Mouse (Mus musculus): Measurements from ENCODE around the gene Itpr1. TPM values are rescaled to one million over a fixed set of nuclear protein-coding genes. Genes with fewer than 3 reads are reported as not detected.
A peak's percentile ranks its signal among the peaks of the same experiment; 100 is the strongest.

The Itpr1 gene
- polyA plus RNA-seq, 1 experiment from 2014 or later, result 5.4 TPM

GRCm38 (mm10) chr6:108379041-108379440 is 166.1 kb downstream of the Itpr1 start:
- H3K9me3 ChIP-seq (replicated peaks), result no peaks in the 10 kb centered on the region
- no peak overlapping the region for H3K4me2 ChIP-seq
- no peak overlapping the region for H3K27ac ChIP-seq
- H3K27me3 ChIP-seq (replicated peaks), result no peaks in the 10 kb centered on the region
- H3K9ac ChIP-seq, result no peak overlapping the region
- ATAC-seq, result no peak
- H3K36me3 ChIP-seq, result peaks cover 43% of the 10 kb centered on the region
- H3K4me1 ChIP-seq, result no peaks in the 10 kb centered on the region
- H3K4me3 ChIP-seq, result no peak overlapping the region
- WGBS (ENCODE audit: insufficient replicate concordance), result 75% methylated on average over 3 of the region's 3 CpGs

GRCm38 (mm10) chr6:108380209-108380608 is 167.3 kb downstream of the Itpr1 start:
- WGBS (ENCODE audit: insufficient replicate concordance), result 64% methylated on average over 2 of the region's 2 CpGs
- no peaks in the 10 kb centered on the region for H3K27me3 ChIP-seq (replicated peaks)
- H3K4me3 ChIP-seq, result no peak overlapping the region
- peaks cover 49% of the 10 kb centered on the region for H3K36me3 ChIP-seq
- no peaks in the 10 kb centered on the region for H3K9me3 ChIP-seq (replicated peaks)
- no peak for ATAC-seq
- H3K4me2 ChIP-seq, result no peak overlapping the region
- H3K9ac ChIP-seq, result no peak overlapping the region
- no peak overlapping the region for H3K27ac ChIP-seq
- H3K4me1 ChIP-seq, result no peaks in the 10 kb centered on the region

GRCm38 (mm10) chr6:108390624-108391324 is 177.9 kb downstream of the Itpr1 start:
- no peak overlapping the region for H3K9ac ChIP-seq
- no peak overlapping the region for H3K4me2 ChIP-seq
- H3K4me1 ChIP-seq, result no peaks in the 10 kb centered on the region
- H3K27ac ChIP-seq, result no peak overlapping the region
- H3K36me3 ChIP-seq, result peaks cover 46% of the 10 kb centered on the region
- H3K9me3 ChIP-seq (replicated peaks), result no peaks in the 10 kb centered on the region
- no peaks in the 10 kb centered on the region for H3K27me3 ChIP-seq (replicated peaks)
- no peak for ATAC-seq
- 76% methylated on average over 6 of the region's 6 CpGs for WGBS (ENCODE audit: insufficient replicate concordance)
- H3K4me3 ChIP-seq, result no peak overlapping the region

GRCm38 (mm10) chr6:108393131-108393530 is 180.2 kb downstream of the Itpr1 start:
- Histone ChIP-seq H3K27ac (no peak overlapping the region), H3K4me1 (no peaks in the 10 kb centered on the region), H3K27me3 (replicated peaks) (no peaks in the 10 kb centered on the region), H3K9me3 (replicated peaks) (no peaks in the 10 kb centered on the region), H3K9ac (no peak overlapping the region), H3K4me2 (no peak overlapping the region), H3K4me3 (no peak overlapping the region), H3K36me3 (peaks cover 52% of the 10 kb centered on the region)
- 79% methylated on average over 8 of the region's 8 CpGs for WGBS (ENCODE audit: insufficient replicate concordance)
- no peak for ATAC-seq

- H3K27me3 ChIP-seq (replicated peaks), result no peaks in the 10 kb centered on the region
- 80% methylated on average over 3 of the region's 3 CpGs for WGBS (ENCODE audit: insufficient replicate concordance)
- no peak overlapping the region for H3K27ac ChIP-seq
- H3K9ac ChIP-seq, result no peak overlapping the region
- no peak for ATAC-seq
- no peaks in the 10 kb centered on the region for H3K9me3 ChIP-seq (replicated peaks)
- H3K4me3 ChIP-seq, result no peak overlapping the region
- no peak overlapping the region for H3K4me2 ChIP-seq
- H3K4me1 ChIP-seq, result no peaks in the 10 kb centered on the region
- H3K36me3 ChIP-seq, result peaks cover 70% of the 10 kb centered on the region
Measured at GRCm38 (mm10) chr6:108397956-108398355, 185.1 kb downstream of the Itpr1 start.

- H3K4me3 ChIP-seq, result no peak overlapping the region
- no peak overlapping the region for H3K4me2 ChIP-seq
- H3K27ac ChIP-seq, result no peak overlapping the region
- no peaks in the 10 kb centered on the region for H3K27me3 ChIP-seq (replicated peaks)
- 83% methylated on average over 10 of the region's 10 CpGs for WGBS (ENCODE audit: insufficient replicate concordance)
- H3K36me3 ChIP-seq, result peaks cover 57% of the 10 kb centered on the region
- ATAC-seq, result no peak
- H3K9me3 ChIP-seq (replicated peaks), result no peaks in the 10 kb centered on the region
- no peak overlapping the region for H3K9ac ChIP-seq
- H3K4me1 ChIP-seq, result no peaks in the 10 kb centered on the region
Measured at GRCm38 (mm10) chr6:108401412-108401955, 188.6 kb downstream of the Itpr1 start.

GRCm38 (mm10) chr6:108404736-108405135 is 191.8 kb downstream of the Itpr1 start:
- H3K9ac ChIP-seq, result no peak overlapping the region
- H3K36me3 ChIP-seq, result peaks cover 39% of the 10 kb centered on the region
- H3K27ac ChIP-seq, result no peak overlapping the region
- 77% methylated on average over 8 of the region's 8 CpGs for WGBS (ENCODE audit: insufficient replicate concordance)
- H3K4me3 ChIP-seq, result no peak overlapping the region
- no peaks in the 10 kb centered on the region for H3K9me3 ChIP-seq (replicated peaks)
- H3K27me3 ChIP-seq (replicated peaks), result no peaks in the 10 kb centered on the region
- no peak overlapping the region for H3K4me2 ChIP-seq
- ATAC-seq, result no peak
- H3K4me1 ChIP-seq, result no peaks in the 10 kb centered on the region; the same call in 1 of the 2 replicates

- no peak overlapping the region for H3K4me3 ChIP-seq
- peaks cover 33% of the 10 kb centered on the region for H3K36me3 ChIP-seq
- no peak overlapping the region for H3K27ac ChIP-seq
- WGBS (ENCODE audit: insufficient replicate concordance), result 86% methylated on average over 3 of the region's 3 CpGs
- H3K4me1 ChIP-seq, result no peaks in the 10 kb centered on the region; the same call in 1 of the 2 replicates
- peak; percentile 54; the same call in 1 of the 2 replicates for ATAC-seq
- H3K27me3 ChIP-seq (replicated peaks), result no peaks in the 10 kb centered on the region
- no peaks in the 10 kb centered on the region for H3K9me3 ChIP-seq (replicated peaks)
- no peak overlapping the region for H3K4me2 ChIP-seq
- H3K9ac ChIP-seq, result no peak overlapping the region
Measured at GRCm38 (mm10) chr6:108408053-108408452, 195.2 kb downstream of the Itpr1 start.

- ATAC-seq, result no peak
- H3K27me3 ChIP-seq (replicated peaks), result no peaks in the 10 kb centered on the region
- no peak overlapping the region for H3K9ac ChIP-seq
- H3K9me3 ChIP-seq (replicated peaks), result no peaks in the 10 kb centered on the region
- no peaks in the 10 kb centered on the region; the same call in 1 of the 2 replicates for H3K4me1 ChIP-seq
- no peak overlapping the region for H3K4me3 ChIP-seq
- peaks cover 30% of the 10 kb centered on the region for H3K36me3 ChIP-seq
- WGBS (ENCODE audit: insufficient replicate concordance), result 93% methylated on average over 5 of the region's 5 CpGs
- H3K27ac ChIP-seq, result no peak overlapping the region
- H3K4me2 ChIP-seq, result no peak overlapping the region
Measured at GRCm38 (mm10) chr6:108408726-108409125, 195.8 kb downstream of the Itpr1 start.

- H3K27me3 ChIP-seq (replicated peaks), result no peaks in the 10 kb centered on the region
- H3K9me3 ChIP-seq (replicated peaks), result no peaks in the 10 kb centered on the region
- peaks cover 41% of the 10 kb centered on the region for H3K36me3 ChIP-seq
- H3K9ac ChIP-seq, result no peak overlapping the region
- WGBS (ENCODE audit: insufficient replicate concordance), result 74% methylated on average over 16 of the region's 16 CpGs
- ATAC-seq, result no peak
- no peak overlapping the region for H3K27ac ChIP-seq
- H3K4me3 ChIP-seq, result no peak overlapping the region
- H3K4me2 ChIP-seq, result no peak overlapping the region
- no peaks in the 10 kb centered on the region; the same call in 1 of the 2 replicates for H3K4me1 ChIP-seq
Measured at GRCm38 (mm10) chr6:108410771-108411170, 197.9 kb downstream of the Itpr1 start.

GRCm38 (mm10) chr6:108411201-108411600 is 198.3 kb downstream of the Itpr1 start:
- no peaks in the 10 kb centered on the region; the same call in 1 of the 2 replicates for H3K4me1 ChIP-seq
- no peak for ATAC-seq
- H3K27ac ChIP-seq, result no peak overlapping the region
- H3K9ac ChIP-seq, result no peak overlapping the region
- no peaks in the 10 kb centered on the region for H3K9me3 ChIP-seq (replicated peaks)
- no peaks in the 10 kb centered on the region for H3K27me3 ChIP-seq (replicated peaks)
- WGBS (ENCODE audit: insufficient replicate concordance), result 60% methylated on average over 4 of the region's 4 CpGs
- H3K4me3 ChIP-seq, result no peak overlapping the region
- peaks cover 37% of the 10 kb centered on the region for H3K36me3 ChIP-seq
- no peak overlapping the region for H3K4me2 ChIP-seq

- Histone ChIP-seq H3K4me3 (no peak overlapping the region), H3K9ac (no peak overlapping the region), H3K27ac (no peak overlapping the region), H3K27me3 (replicated peaks) (no peaks in the 10 kb centered on the region), H3K4me1 (no peaks in the 10 kb centered on the region; the same call in 1 of the 2 replicates), H3K4me2 (no peak overlapping the region), H3K36me3 (peaks cover 32% of the 10 kb centered on the region), H3K9me3 (replicated peaks) (no peaks in the 10 kb centered on the region)
- 84% methylated on average over 8 of the region's 8 CpGs for WGBS (ENCODE audit: insufficient replicate concordance)
- no peak for ATAC-seq
Measured at GRCm38 (mm10) chr6:108413006-108413405, 200.1 kb downstream of the Itpr1 start.
